20 mouse cellular contexts compared by ENCODE assay signal in the genomic region with DNA sequence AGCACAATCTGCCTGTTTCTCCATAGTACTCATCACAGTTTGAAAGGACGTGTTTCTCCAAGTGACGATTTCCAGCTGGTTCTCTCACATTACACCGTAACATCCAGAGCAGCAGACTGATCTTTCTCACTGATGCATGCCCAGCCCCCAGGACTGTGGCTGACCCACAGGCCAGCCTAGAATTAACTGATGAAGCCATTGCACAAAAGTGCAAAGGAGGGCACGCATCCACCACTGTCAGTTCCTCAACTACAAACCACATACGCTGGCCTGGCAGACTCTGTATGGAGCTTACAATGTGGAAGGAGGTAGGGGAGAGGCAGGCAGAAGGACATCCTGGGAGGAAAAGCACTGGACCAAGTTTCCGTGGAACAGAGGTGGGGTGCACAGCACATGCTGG.
A peak's percentile ranks its signal among the peaks of the same experiment; 100 is the strongest.
DNase-seq lines count a peak whose midpoint lies in the region; ATAC-seq and TF ChIP-seq lines count a peak whose summit lies in the region.
"Had no signal": no experiment of that assay in that cellular context is flagged by ENCODE, and none has a peak within 500 bp of the region (broad histone marks: within the 10 kb centered on the region; RNA-seq: fewer than 3 reads in every experiment).

No protein-coding gene starts in this region.

- no peaks in the 10 kb centered on the region for H3K36me3 ChIP-seq in heart, embryonic 10.5 days
- no peaks in the 10 kb centered on the region for H3K36me3 ChIP-seq in kidney, postnatal 0 days (ENCODE audit: insufficient read depth, low read length)
- no peaks in the 10 kb centered on the region for H3K36me3 ChIP-seq in embryonic facial prominence, embryonic 12.5 days
- H3K36me3 ChIP-seq: embryonic facial prominence, embryonic 15.5 days; intestine, embryonic 15.5 days; limb, embryonic 15.5 days; liver, embryonic 15.5 days; neural tube, embryonic 15.5 days had no signal

- ATAC-seq in kidney, postnatal 0 days (replicated peaks; ENCODE audit: low FRiP score, low read depth): no peak; the same call in 1 of the 2 replicates
- ATAC-seq in embryonic facial prominence, embryonic 12.5 days (ENCODE audit: insufficient number of reproducible peaks, insufficient read depth, low FRiP score, low TSS enrichment): no peak
- ATAC-seq: midbrain, embryonic 16.5 days had no signal

- peak overlapping the region; percentile 62; the same call in 1 of the 2 replicates for H3K27ac ChIP-seq in heart, embryonic 10.5 days
- H3K27ac ChIP-seq in kidney, postnatal 0 days: no peak overlapping the region
- 0 out of 2 replicates have a peak overlapping the region, but pooled peaks have one; percentile 17 for H3K27ac ChIP-seq in embryonic facial prominence, embryonic 12.5 days
- H3K27ac ChIP-seq: embryonic facial prominence, embryonic 15.5 days; gastrocnemius, adult 2 months; hindbrain, embryonic 14.5 days; intestine, embryonic 15.5 days; limb, embryonic 15.5 days; liver, embryonic 15.5 days; neural tube, embryonic 15.5 days had no signal

- no peak for TF ChIP-seq CTCF in kidney, postnatal 0 days (IDR thresholded peaks at IDR 0.05; ENCODE audit: low read depth)

- H3K27me3 ChIP-seq in heart, embryonic 10.5 days (ENCODE audit: insufficient read depth, poor library complexity, severe bottlenecking): no peaks in the 10 kb centered on the region
- H3K27me3 ChIP-seq in kidney, postnatal 0 days (ENCODE audit: insufficient read depth, low read length): no peaks in the 10 kb centered on the region
- H3K27me3 ChIP-seq in embryonic facial prominence, embryonic 12.5 days: peaks cover 2% of the 10 kb centered on the region; the same call in 1 of the 2 replicates
- H3K27me3 ChIP-seq: embryonic facial prominence, embryonic 15.5 days; intestine, embryonic 15.5 days; limb, embryonic 15.5 days had no signal

- no peaks in the 10 kb centered on the region for H3K9me3 ChIP-seq in heart, embryonic 10.5 days
- H3K9me3 ChIP-seq in kidney, postnatal 0 days (replicated peaks; ENCODE audit: low read length): no peaks in the 10 kb centered on the region
- no peaks in the 10 kb centered on the region for H3K9me3 ChIP-seq in embryonic facial prominence, embryonic 12.5 days
- H3K9me3 ChIP-seq: embryonic facial prominence, embryonic 15.5 days; intestine, embryonic 15.5 days; limb, embryonic 15.5 days; liver, embryonic 15.5 days; neural tube, embryonic 15.5 days had no signal

- H3K4me1 ChIP-seq in heart, embryonic 10.5 days: peaks cover 99% of the 10 kb centered on the region
- H3K4me1 ChIP-seq in kidney, postnatal 0 days (replicated peaks; ENCODE audit: insufficient read depth, low read length): peaks cover 22% of the 10 kb centered on the region
- H3K4me1 ChIP-seq in embryonic facial prominence, embryonic 12.5 days: peaks cover 34% of the 10 kb centered on the region

- H3K4me2 ChIP-seq in kidney, postnatal 0 days (ENCODE audit: low read length): no peak overlapping the region
- H3K4me2 ChIP-seq in embryonic facial prominence, embryonic 12.5 days (replicated peaks): no peak overlapping the region
- H3K4me2 ChIP-seq: embryonic facial prominence, embryonic 15.5 days; hindbrain, embryonic 14.5 days; intestine, embryonic 15.5 days; limb, embryonic 15.5 days; liver, embryonic 15.5 days; neural tube, embryonic 15.5 days had no signal

- no peak overlapping the region for H3K4me3 ChIP-seq in heart, embryonic 10.5 days
- no peak overlapping the region for H3K4me3 ChIP-seq in kidney, postnatal 0 days (replicated peaks; ENCODE audit: low read depth, low read length)
- H3K4me3 ChIP-seq in embryonic facial prominence, embryonic 12.5 days: no peak overlapping the region
- H3K4me3 ChIP-seq: embryonic facial prominence, embryonic 15.5 days; gastrocnemius, adult 2 months; intestine, embryonic 15.5 days; limb, embryonic 15.5 days; liver, embryonic 15.5 days; neural tube, embryonic 15.5 days had no signal

- no peak for DNase-seq in heart, embryonic 10.5 days (ENCODE audit: low spot score)
- DNase-seq in heart, adult 9 months (ENCODE audit: low spot score in 2 of 2): no peak
- peak; percentile 47 for DNase-seq in kidney, postnatal 0 days (ENCODE audit: low spot score)
- DNase-seq in kidney, adult 11 months: no peak
- peak; percentile 59 for DNase-seq in 416B (ENCODE audit: low read depth)
- DNase-seq in spleen, adult 18-20 months: no peak
- no peak for DNase-seq in frontal cortex, postnatal 36 days (ENCODE audit: low spot score in 2 of 2)
- DNase-seq: cerebellum, adult 2 months; cerebellum, postnatal 36 days; gastrocnemius, adult 2 months; kidney, postnatal 10 days; right cerebral cortex, postnatal 25 days had no signal

- H3K9ac ChIP-seq in kidney, postnatal 0 days (ENCODE audit: low read depth, low read length): no peak overlapping the region
- H3K9ac ChIP-seq in embryonic facial prominence, embryonic 12.5 days: no peak overlapping the region; the same call in 1 of the 2 replicates
- H3K9ac ChIP-seq: embryonic facial prominence, embryonic 15.5 days; hindbrain, embryonic 14.5 days; intestine, embryonic 15.5 days; limb, embryonic 15.5 days; liver, embryonic 15.5 days; neural tube, embryonic 15.5 days had no signal

- WGBS in heart, embryonic 10.5 days: 51% methylated on average over 6 of the region's 6 CpGs
- 31% methylated on average over 6 of the region's 6 CpGs for WGBS in kidney, postnatal 0 days
- WGBS in embryonic facial prominence, embryonic 12.5 days: 45% methylated on average over 6 of the region's 6 CpGs

Comparison
In these comparisons a context has a peak if more than half of its experiments do, and no peak if none do; other contexts are left out.
1. DNase-seq: peak in kidney, postnatal 0 days (single experiment) and 416B (single experiment); none in heart, embryonic 10.5 days (single experiment), heart, adult 9 months (0 of 2), kidney, adult 11 months (single experiment), spleen, adult 18-20 months (0 of 2) and frontal cortex, postnatal 36 days (0 of 2).